Mouse (Mus musculus) thymus, postnatal 10 days (tissue): ENCODE measurements around the gene Vstm5.
"Not testable (repeated sequence)": the region's sequence is repeated elsewhere in the genome, so short reads cannot be mapped to it uniquely, and the experiment has no call there.

Experiments used
- DNase-seq, 2 experiments: peaks; one replicate each; pipeline ENCODE4 v3.0.0; 2021; ENCODE audit warnings: low spot score in 2 of 2

Vstm5 gene

DNA sequence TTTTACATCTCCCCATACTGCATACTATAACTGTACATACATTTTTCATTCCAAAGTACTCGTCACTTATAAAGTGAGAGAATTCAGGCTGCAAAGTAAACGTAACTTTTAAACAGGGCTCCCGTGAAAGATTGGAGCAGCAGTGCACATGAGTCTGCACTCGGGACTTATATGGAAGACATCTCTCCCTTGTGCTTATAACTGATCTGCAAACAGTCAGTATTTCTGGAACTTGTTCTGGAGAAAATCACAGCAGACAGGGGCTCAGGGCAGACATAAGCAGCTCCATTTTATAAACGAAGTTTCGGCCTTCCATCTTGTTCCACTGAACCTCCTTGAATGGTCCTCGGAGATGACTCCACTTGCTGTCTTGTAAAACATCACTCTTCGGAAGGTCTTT lies 23.1 kb downstream of the Vstm5 start:
- no peak for DNase-seq

DNA sequence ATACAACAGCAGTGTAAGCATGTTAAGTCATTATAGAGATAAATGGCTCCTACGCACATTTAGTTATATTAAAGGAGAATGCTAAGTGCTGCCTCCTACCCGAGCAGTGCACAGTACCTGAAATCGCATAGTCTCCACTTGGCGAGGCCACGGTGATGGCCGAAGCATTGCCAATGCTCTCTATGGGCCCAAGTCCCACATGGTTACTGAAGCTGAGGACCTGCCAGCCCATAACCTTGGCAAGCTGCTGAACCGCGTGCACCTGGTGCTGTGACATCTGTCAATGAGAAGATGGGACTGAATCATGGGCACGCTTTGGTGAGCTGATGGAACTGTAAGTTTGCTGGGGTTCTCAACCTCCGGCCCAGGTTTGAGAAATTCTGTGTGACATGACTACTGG lies 24.6 kb downstream of the Vstm5 start:
- no peak for DNase-seq

DNA sequence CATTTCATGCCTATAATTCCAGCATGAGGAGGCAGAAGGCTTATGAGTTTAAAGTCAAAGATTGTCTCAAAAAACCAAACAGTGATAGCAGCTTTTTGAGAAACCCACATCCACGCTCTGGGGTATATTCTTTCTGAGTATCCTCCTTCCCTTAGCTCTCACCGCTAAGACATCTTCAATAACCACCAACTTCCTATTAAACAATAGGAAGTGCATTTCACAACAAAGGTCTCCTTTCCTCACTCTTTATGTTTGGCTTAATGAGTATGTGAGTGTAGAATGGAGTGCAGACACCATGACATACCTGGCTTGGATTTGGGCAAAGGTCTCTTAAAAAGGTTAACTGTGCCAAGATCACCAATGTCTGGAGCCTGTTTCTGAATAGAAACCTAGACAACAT lies 35.1 kb downstream of the Vstm5 start:
- no peak for DNase-seq

DNA sequence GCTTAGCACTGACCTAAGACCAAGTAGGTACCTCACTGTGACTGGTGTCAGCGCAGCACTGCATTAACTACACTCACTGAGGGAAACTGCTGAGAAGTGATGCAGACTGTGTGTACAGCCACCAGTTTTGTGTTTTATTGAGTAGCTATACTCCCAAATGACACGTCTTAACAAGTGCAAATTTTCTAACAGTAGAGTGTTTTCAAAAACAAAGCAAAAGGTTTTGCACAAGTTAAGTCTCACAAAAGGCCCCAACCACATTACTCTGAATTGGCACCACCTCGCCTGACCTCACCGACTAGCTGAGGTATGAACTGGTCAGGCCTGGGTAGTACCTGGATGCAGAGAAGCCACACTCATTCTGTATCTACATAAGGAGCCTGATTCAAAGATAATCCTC lies 38.0 kb downstream of the Vstm5 start:
- no peak for DNase-seq

DNA sequence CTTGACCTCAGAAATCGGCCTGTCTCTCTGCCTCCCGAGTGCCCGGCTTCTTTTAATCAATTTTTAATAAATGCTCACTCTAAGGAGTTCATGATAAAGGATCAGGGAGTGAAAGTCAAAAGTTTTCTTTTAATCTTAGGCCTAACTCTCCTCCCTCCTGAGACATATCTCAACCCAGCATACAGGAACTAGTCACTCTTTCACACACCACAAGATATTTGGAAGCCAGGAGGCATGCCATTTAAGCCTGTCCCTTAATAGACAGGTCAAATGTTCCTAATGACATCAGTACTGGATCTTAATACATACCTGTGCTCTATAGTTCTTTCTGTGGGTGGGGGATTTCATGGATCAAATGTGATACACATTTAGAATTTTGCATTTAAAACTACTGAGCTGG lies 39.5 kb downstream of the Vstm5 start:
- no peak for DNase-seq

DNA sequence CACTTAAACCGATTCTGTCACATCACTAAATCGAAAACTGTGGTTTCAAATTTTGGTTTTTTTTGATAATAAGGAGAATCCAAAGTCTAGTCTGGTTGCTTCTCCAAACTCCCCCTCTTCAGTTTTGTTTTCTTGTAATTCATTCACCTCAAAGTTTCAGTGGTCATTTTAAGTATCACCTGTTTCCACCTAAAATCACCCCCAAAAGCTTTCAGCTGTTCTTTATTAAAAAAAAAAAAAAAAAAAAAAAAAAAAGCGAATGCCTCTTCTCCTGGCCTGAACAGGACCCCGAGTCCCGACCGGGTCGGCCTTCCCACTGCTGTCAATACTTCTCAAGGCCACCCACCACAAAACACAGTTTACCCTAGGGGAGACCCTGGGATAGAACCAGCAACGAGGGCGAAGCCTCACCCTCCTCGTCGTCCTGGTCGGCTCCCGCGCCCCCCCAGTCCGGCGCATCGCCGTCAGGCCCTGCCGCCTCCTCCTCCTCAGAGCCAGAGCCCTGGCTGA lies 40.3 kb downstream of the Vstm5 start:
- no peak for DNase-seq

DNA sequence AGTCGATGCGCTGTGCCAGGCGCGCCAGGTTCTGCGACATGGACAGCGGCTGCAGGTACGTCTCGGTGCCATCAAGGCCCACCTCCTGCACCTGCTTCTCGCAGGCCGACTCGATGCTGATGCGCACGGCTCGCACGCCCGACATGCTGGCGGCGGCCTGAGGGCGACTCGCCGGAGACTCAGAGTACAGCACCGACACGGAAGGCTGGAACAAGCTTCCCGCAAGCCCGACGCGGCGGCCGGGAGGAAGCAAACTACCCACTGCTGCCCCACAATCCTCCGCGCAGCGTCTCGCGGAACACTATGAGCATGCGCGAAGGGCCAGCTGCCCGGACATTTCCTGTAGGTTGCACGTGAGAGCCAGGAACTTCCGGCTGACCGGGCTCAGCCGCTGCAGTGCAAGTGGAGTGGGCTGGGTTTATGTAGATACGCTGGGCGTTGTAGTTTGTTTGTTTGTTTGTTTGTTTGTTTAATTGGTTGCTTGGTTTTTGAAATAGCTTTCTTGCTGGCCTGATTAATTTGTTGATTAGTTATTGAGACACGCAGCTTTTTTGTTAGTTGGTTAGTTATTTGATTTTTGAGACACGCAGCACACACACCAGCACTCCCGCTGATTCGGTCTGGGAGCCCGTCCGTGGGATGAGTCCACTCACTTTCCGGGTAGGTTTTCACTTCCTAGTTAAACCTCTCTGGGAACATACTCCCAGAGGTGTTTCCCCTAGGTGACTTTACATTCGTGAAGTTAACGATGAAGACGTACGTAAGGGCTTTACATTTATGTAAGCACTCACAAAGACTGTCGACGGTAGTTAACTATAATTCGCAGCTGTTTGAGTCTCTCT lies 41.0 kb downstream of the Vstm5 start, which contains the start of gene Med17:
Med17 (minus strand) TSS at position 283 of the 842 bp plus-strand sequence.
- DNase-seq = peak; percentile 86 to 87

DNA sequence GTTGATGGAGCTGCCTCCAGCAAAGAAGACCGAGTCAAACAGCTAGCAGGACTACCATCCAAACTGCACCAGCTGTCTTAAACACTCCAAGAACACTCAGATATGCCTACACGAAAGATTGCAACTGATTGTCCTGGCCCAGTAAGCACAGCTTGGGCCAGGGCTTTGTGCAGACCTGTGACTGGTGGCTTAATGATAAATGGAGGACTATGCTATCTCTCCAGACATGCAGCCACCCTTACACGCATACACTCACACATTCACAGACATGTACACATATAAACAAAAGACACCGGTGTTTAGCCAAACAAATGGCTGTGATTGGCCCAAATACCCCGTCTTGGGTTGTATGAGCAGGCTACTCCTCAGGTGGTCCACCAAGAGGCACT lies 41.6 kb downstream of the Vstm5 start:
- DNase-seq = no peak

DNA sequence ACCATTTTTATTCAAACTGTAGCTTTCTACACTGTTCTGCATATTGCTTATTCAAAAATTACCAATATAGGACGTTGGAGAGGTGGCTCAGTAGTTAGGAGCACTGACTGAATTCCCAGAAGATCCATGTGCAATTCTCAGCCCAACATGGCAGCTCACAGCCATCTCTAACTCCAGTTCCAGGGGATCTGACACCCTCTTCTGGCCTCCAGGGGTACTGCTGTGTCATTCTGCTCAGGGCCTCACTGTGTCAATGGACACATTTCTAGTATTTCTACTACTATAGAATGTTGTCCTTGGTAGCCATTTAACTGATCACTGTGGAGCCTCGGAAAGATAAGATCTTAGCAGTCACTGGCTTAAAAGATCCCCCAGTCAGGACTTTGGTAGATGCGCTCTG lies 46.6 kb downstream of the Vstm5 start:
- no peak for DNase-seq

DNA sequence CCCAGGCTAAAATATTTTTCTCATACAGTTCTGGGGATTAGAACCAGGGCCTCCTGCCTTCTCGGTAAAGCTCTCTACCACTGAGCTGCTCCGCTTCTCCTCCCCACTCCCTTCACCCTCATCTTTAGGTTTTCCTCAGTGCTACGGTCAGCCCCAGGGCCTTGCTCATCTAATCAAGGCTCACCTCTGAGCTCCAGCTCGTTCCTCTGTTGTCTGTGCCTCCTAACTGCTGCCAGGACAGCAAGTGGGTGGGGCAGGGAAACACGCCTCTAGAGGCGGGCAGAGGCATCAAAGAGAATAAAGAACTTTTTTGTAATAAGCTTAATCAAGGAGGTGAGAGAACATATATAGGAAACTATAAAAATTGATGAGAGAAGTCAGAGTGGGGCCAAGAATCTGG lies 49.0 kb downstream of the Vstm5 start:
- DNase-seq = no peak

DNA sequence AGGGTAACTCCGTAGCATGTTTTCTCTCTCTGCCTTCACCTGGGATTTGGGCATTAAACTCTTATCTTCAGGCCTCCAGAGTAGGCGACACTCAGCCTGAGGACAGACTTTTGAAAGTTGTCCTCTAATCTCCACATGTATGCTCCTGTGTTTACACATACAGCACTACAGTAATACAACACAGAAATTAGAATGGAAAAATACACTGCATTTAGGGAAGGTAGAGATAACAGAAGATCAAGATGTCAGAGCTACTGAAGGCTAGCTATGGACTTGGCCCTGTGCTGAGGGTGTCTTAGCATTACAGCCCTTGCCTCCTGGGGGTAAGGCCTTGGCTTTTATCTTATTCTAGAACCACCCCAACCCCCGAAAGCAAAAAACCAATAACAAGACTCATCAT lies 49.6 kb downstream of the Vstm5 start:
- DNase-seq = no peak

DNA sequence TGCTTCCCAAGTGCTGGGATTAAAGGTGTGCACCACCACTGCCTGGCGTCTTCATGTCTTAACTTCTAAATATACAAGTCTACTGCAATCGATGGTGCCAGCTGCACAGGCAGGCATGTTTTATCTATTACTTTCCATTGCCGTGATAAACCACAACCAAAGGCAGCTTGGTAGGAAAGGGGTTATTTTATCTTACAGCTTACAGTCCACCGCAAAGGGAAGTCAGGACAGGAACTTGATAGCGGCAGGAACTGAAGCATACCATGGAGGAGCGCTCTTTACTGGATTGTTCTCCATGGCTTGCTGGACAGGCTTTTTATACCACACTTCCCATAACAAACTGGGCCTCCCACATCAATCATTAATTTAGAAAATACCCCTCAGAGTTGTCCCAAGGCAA lies 50.4 kb downstream of the Vstm5 start:
- DNase-seq = no peak

DNA sequence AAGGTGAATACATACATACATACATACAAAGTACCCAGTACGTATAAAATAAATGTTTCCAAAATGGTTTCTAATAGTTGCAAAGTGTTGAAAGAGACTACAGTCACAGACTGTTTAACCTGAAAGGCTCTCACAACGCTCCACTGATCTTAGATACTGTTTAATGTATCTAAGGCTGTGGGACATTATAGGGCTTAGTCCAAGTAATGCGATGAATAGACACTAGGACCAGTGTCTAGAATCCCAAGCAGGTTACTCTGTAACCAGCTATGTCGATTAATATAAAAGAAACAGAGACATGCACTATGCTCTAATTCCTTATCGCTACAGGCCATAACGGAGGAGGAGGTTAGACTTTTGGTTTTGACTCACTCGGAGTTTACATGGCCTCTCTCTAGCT lies 58.3 kb downstream of the Vstm5 start:
- no peak for DNase-seq

DNA sequence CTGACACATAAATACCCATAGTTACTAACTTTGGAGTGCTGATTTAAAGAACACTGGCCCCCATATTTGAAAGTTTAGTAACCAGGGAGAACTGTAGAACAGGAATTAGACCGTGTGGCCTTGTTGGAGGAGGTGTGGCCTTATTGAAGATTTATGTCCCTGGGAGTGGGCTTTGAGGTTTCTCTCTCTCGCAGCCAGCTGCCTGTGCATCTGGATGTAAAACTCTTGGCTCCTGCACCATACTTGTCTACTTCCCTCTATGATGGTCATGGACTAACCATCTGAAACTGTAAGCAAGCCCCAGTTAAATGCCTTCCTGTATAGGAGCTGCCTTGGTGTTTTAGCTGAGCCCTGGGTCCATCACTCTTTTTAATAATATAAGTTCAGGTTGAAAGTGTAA lies 59.6 kb downstream of the Vstm5 start:
- DNase-seq = no peak

DNA sequence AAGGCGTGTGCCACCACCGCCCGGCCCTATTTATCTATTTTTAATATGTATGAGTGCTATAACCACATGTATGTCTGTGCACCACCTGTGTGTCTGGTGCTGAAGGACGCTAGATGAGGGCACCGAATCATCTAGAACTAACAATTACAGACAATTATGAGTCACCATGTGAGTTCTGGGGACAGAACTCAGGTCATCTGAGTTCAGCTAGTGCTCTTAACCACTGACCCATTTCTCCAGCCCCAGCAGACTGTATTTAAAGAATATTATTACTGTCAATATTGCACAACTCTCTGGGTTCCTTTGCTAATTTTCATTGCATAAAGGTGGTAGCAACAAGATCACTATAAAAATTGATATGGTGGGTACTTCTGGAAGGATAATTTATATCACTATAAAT lies 61.2 kb downstream of the Vstm5 start:
- no peak for DNase-seq

DNA sequence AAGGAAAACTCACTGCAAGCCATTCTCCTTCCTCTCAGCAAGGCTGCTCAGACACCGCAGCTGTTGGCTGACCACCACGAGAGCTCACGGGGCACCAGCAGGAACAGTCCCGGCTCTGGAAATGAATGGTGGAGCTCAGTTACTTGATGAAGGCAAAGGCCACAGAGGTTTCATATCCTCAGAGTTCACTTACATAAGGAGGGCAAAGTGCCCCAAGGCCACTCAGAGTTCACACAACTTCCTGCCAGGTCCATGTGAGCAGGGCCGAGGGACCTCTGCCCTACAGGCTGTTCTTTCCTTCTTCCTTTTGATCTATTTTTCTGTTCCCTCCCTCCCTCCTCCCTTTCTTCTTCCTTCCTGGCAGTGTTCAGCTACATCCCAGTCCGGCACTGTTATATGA lies 62.6 kb downstream of the Vstm5 start:
- DNase-seq = no peak

DNA sequence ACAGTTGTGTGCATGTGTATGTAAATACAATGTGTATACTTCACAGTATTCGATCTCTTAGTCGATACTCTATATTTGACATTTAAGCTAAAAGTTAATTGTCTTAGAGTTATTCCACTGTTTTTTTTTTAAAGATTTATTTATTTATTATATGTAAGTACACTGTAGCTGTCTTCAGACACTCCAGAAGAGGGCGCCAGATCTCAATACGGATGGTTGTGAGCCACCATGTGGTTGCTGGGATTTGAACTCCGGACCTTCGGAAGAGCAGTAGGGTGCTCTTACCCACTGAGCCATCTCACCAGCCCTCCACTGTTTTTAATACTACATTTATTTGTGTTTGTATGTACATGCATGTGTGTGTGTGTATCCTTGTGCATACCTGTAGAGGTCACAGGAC lies 63.2 kb downstream of the Vstm5 start:
- not testable (repeated sequence) for DNase-seq

DNA sequence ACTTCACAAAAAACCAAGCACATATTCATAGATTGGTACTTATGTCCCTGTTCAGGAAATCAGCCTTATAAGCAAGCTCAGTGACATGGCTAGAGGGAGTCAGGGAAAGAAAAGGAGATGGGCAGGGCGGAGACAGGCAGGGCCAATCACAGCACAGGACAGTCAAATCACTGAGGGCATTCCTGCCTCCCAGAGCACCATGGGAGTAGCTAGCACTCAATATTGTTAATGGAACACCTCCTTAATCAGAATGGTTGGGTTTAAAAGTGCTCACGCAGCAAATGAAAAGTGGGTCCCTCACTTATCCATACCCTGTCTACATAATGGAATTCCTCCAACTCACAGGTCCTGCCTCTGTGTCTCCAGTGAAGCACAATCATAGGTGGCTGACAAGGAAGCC lies 64.0 kb downstream of the Vstm5 start:
- no peak for DNase-seq

DNA sequence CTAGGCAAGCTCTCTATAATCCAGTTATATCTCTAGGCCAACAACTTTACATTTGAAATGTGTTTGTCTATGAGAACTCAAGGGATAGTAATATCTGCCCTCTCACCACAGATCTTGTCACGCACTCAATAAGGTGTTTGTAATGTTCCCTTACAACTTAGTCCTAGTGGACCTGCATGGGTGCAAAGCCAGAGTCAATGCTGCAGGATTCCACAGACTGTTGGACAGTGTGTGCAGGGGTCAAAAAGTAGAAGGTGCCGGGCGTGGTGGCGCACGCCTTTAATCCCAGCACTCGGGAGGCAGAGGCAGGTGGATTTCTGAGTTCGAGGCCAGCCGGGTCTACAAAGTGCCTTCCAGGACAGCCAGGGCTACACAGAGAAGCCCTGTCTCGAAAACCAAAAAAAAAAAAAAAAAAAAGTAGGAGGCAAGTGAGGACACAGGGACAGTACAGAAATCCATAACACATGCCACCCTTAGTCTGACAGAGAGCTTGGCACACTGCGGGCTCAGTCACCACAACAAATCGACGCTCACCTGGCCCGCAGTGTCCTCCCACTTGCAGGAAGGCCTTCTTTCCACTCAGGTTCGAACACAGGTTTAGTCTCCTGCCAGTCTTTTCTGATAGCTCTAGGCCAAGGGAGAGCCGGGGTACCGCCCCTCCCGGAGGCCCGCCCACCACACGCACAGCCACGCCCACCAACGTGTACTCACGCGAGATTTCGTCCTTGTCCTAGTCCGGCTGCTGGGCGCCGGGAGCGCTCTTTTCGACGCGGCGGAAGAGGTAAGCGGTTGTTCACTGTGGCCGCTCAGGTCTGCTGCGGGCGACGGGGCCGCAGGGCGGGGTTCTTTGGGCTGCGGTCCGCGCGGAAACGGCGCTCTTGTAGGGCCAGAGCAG lies 66.9 kb downstream of the Vstm5 start, which contains the start of gene Taf1d:
Taf1d (plus strand) TSS at position 712 of the 895 bp plus-strand sequence.
- peak; percentile 97 to 99 for DNase-seq

DNA sequence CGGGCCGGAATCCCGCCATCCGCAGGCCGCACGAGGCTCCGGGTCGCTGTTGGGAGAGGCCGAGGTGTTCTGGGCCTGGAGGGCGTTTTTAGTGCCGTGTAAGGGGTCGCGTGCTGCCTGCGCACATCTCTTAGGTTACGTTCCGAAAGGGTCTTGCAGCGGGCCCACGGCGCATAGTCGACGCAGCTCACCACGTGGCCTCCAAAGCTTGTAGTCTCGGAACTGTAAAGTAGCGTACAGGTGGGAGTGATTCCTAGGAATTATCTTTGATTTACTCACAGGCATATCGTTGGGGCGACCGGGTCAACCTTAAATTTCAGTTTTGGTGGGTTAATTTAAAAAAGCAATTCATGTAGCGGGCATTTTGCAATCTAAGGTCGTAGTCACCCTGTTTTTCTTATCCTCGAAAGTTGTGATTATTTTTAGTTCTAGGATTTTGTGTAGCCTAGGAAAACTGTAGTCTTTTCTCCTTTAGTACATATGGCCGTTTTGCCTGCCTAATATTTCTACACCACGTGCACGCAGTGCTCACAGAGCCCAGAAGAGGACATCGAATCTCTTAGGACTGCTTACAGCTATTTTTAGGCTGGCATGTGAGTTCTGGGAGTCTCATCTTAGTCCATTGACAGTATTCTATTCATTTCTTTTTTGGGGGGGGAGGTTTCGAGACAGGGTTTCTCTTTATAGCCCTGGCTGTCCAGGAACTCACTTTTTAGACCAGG lies 67.7 kb downstream of the Vstm5 start, which contains the start of gene 4931406C07Rik:
4931406C07Rik (minus strand) TSS at position 51 of the 722 bp plus-strand sequence.
- DNase-seq = no peak

DNA sequence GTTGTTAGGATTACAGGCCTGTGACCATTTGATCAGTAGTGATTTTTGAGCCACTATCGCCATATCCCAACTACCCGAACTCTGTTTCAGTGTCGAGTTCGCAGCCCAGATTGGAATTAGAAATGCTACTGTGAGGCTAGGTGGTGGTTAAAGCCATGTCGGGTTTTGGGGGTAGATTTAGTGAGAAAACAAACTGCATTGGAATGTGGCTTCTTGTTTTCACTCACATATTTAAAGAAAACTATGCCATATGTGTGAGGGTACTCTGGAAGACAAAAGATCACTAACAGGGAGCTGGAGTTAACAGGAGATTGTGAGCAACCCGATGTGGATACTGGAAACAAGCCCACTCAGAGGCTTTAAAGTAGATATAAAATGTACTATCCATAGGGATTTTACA lies 68.4 kb downstream of the Vstm5 start:
- no peak for DNase-seq

DNA sequence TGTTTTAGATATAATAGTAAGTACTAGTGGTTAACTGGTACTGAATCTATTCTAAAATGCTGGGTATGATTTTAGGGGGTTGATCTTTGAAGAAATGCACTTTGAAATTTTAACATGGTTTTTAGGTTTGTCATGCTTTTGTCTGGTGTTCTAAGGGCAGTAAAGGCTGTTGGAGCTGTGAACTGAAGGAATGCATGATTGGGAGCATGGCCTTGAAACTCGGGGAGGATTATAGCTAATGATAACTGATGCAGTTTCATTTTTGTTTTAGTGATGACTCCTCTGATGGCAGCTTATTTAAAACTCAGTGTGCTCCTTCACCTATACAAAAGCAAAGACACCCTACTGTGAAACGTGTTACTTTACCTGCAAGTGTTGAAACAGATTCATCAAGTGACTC lies 69.4 kb downstream of the Vstm5 start:
- no peak for DNase-seq
